Mouse (Mus musculus): ENCODE measurements around the gene Dgkh.

DNA sequence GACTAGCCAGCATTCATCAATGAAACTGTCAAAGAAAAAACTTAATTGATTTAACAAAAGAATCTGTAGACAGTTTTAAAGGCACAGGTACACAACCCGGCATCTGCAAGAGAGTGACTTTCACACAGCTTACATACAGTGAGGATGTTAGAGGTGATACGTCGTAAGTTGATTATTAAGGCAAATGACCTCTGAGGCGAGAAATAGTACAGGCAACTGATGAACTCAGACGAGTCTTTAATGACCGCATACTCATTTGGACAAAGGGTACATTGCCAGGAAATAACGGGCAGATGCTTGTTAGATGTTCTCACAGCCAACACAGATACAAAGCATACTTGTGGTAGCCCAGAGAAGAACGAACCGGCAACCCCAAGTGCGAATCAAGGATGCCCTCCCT is 78.4 kb downstream of the Dgkh start:
- TF ChIP-seq CTCF (IDR thresholded peaks at IDR 0.05; ENCODE audit: insufficient read depth, low read length) (no peak), POLR2A (IDR thresholded peaks at IDR 0.05; ENCODE audit: borderline replicate concordance, extremely low read depth, low read depth, low read length) (no peak)

All from lung, adult 2 months (tissue).